Mouse (Mus musculus) liver, postnatal 0 days (tissue): ENCODE measurements around the gene Tedc2.

Source experiments
- CTCF ChIP-seq: sonication (generic); IDR thresholded peaks from 2 replicates; pipeline ENCODE4 v1.5.1; 2016; ENCODE audit warnings: antibody characterized with exemption, low read depth
- EP300 ChIP-seq: IDR thresholded peaks from 2 replicates; pipeline ENCODE4 v1.6.1; 2016; ENCODE audit warnings: antibody characterized with exemption, low read depth, mild to moderate bottlenecking

DNA sequence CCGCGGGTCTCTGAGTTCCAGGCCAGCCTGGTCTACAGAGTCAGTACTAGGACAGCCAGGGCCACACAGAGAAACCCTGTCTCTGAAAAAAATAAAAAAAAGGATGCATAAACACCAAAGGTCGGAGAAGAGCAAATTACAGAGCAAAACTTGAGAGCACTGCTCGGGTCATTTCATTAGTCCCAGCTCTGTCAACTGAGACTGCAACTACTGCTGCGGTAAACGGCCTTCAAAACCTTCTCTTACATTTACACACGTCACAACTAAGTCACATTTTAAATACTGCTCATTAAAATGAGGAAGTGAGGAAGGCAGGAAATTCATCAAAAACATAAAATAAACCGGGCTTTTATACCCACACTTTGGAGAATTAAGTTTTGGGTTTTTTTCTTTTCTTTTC is 27.8 kb downstream of the Tedc2 start:
- TF ChIP-seq CTCF, result no peak
- TF ChIP-seq EP300, result no peak
